Mouse (Mus musculus): ENCODE measurements at regions not wholly inside any gene's neighbourhood (a gene's known extent, or its start where the extent isn't known, plus 50 kb on each side); places are given as distances from the start of the nearest gene placed in this dataset.

DNA sequence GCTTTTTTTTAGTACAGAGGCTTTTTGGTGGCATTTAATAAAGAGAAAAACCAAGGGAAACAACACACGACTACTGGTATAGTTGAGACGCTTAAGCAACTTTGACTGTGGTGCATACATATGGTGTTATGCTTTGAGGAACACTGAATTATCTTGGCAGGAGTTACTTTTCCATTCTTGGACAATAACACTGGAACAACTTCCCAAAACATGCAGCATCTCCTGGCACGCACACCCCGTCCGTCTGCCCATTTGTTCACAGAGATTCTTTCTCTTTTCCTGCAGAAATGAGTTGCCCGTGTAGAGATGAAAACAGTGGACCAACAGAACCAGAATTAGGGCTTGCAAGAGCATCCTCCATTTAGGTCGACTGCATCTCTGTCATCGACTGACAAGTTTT, 544.7 kb downstream of the Arl4a start:
- Histone ChIP-seq H3K36me3 (ENCODE audit: control insufficient read depth in 1 of 2, insufficient read depth in 2 of 2, low read length in 2 of 2) (no peaks in the 10 kb centered on the region), H3K9me3 (replicated peaks; ENCODE audit: insufficient read depth, low read length) (no peaks in the 10 kb centered on the region), H3K27me3 (ENCODE audit: control insufficient read depth in 1 of 2, insufficient read depth in 2 of 2, low read length in 2 of 2) (no peaks in the 10 kb centered on the region), H3K4me3 (ENCODE audit: control insufficient read depth in 1 of 2, insufficient read depth in 1 of 2, low read depth in 2 of 2, low read length in 2 of 2) (no peak overlapping the region), H3K27ac (ENCODE audit: control insufficient read depth, low read depth, low read length) (no peak overlapping the region), H3K79me2 (ENCODE audit: control insufficient read depth, insufficient read depth, low read length, poor library complexity) (no peaks in the 10 kb centered on the region), H3K4me1 (ENCODE audit: control insufficient read depth in 1 of 2, insufficient read depth in 2 of 2, low read length in 2 of 2) (no peaks in the 10 kb centered on the region), H3K9ac (ENCODE audit: control insufficient read depth, low read depth, low read length, poor library complexity, severe bottlenecking) (no peak overlapping the region)
- DNase-seq (ENCODE audit: low read depth, low spot score) = no peak
- no peak for TF ChIP-seq MXI1 (IDR thresholded peaks at IDR 0.05; ENCODE audit: low read depth, low read length)
- no peak for TF ChIP-seq HCFC1 (IDR thresholded peaks at IDR 0.05; ENCODE audit: low read depth, low read length)
- no peak for TF ChIP-seq SMC3 (IDR thresholded peaks at IDR 0.05; ENCODE audit: low read depth, low read length)
- no peak for TF ChIP-seq POLR2AphosphoS5 (IDR thresholded peaks at IDR 0.05; ENCODE audit: borderline replicate concordance, low read depth, low read length)
- TF ChIP-seq BHLHE40 (IDR thresholded peaks at IDR 0.05; ENCODE audit: borderline replicate concordance, low read depth, low read length) = no peak

DNA sequence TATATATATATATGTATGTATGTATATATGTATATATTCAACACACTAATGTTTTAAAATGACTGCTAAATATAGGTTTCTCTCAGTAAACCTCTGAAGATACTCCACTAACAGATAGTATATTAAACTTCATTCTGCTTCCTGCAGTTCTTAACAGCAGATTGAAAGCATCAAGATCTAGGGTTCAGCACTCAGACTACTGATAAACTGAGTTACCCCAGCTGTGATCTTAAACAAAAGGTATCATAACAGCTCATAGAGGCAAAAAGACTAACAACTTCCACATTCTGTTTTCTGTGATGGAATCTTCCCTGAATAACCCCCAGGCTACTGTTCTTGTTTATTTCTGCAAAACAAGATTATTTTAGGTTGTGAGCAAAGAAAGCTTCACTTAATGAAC, 564.8 kb downstream of the Arl4a start:
- no peak for TF ChIP-seq TAL1 (IDR thresholded peaks at IDR 0.05; ENCODE audit: low read length)
- no peak for TF ChIP-seq HCFC1 (IDR thresholded peaks at IDR 0.05; ENCODE audit: low read depth, low read length)
- TF ChIP-seq ETS1 (IDR thresholded peaks at IDR 0.05; ENCODE audit: low read depth, low read length) = no peak
- no peak for TF ChIP-seq RCOR1 (IDR thresholded peaks at IDR 0.05; ENCODE audit: low read depth, low read length)
- no peak for TF ChIP-seq E2F4 (IDR thresholded peaks at IDR 0.05; ENCODE audit: borderline replicate concordance, low read depth, low read length)
- TF ChIP-seq MYB (IDR thresholded peaks at IDR 0.05; ENCODE audit: low read depth, low read length) = no peak
- TF ChIP-seq ZMIZ1 (IDR thresholded peaks at IDR 0.05; ENCODE audit: low read depth, low read length) = no peak
- no peak for TF ChIP-seq POLR2A (IDR thresholded peaks at IDR 0.05; ENCODE audit: control insufficient read depth in 1 of 2, insufficient read depth in 1 of 2, low read depth in 1 of 2, low read length in 2 of 2, poor library complexity in 1 of 2)
- no peak for TF ChIP-seq ZKSCAN1 (IDR thresholded peaks at IDR 0.05; ENCODE audit: low read depth, low read length)
- Histone ChIP-seq H3K9ac (ENCODE audit: control insufficient read depth, low read depth, low read length, poor library complexity, severe bottlenecking) (no peak overlapping the region), H3K27ac (ENCODE audit: control insufficient read depth, low read depth, low read length) (no peak overlapping the region), H3K4me1 (ENCODE audit: control insufficient read depth in 1 of 2, insufficient read depth in 2 of 2, low read length in 2 of 2) (no peaks in the 10 kb centered on the region), H3K27me3 (ENCODE audit: control insufficient read depth in 1 of 2, insufficient read depth in 2 of 2, low read length in 2 of 2) (no peaks in the 10 kb centered on the region), H3K36me3 (ENCODE audit: control insufficient read depth in 1 of 2, insufficient read depth in 2 of 2, low read length in 2 of 2) (no peaks in the 10 kb centered on the region), H3K4me3 (ENCODE audit: control insufficient read depth in 1 of 2, insufficient read depth in 1 of 2, low read depth in 2 of 2, low read length in 2 of 2) (no peak overlapping the region), H3K9me3 (replicated peaks; ENCODE audit: insufficient read depth, low read length) (no peaks in the 10 kb centered on the region), H3K79me2 (ENCODE audit: control insufficient read depth, insufficient read depth, low read length, poor library complexity) (no peaks in the 10 kb centered on the region)
- DNase-seq (ENCODE audit: low read depth, low spot score) = no peak

All from MEL (cell line).